Mouse (Mus musculus): ENCODE measurements around the gene Fam131b. TPM values are rescaled to one million over a fixed set of nuclear protein-coding genes. Genes with fewer than 3 reads are reported as not detected.

Gene Fam131b
- polyA plus RNA-seq, 1 experiment = 0.92 TPM

- DNase-seq (ENCODE audit: low spot score) = no peak
Observed at GRCm38 (mm10) chr6:42355794-42356600, 31.6 kb upstream of the Fam131b start.

GRCm38 (mm10) chr6:42355366-42355765, 30.9 kb upstream of the Fam131b start:
- DNase-seq (ENCODE audit: low spot score) = no peak

GRCm38 (mm10) chr6:42354076-42355019, 29.9 kb upstream of the Fam131b start:
- DNase-seq (ENCODE audit: low spot score) = no peak

GRCm38 (mm10) chr6:42353180-42353579, 28.7 kb upstream of the Fam131b start:
- no peak for DNase-seq (ENCODE audit: low spot score)

- DNase-seq (ENCODE audit: low spot score) = no peak
Observed at GRCm38 (mm10) chr6:42352486-42352846, 28.0 kb upstream of the Fam131b start.

- no peak for DNase-seq (ENCODE audit: low spot score)
Observed at GRCm38 (mm10) chr6:42351776-42352485, 27.5 kb upstream of the Fam131b start.

GRCm38 (mm10) chr6:42350968-42351775, 26.7 kb upstream of the Fam131b start:
- no peak for DNase-seq (ENCODE audit: low spot score)

GRCm38 (mm10) chr6:42350021-42350967, 25.9 kb upstream of the Fam131b start:
- DNase-seq (ENCODE audit: low spot score) = peak; percentile 76

GRCm38 (mm10) chr6:42349426-42350020, 25.1 kb upstream of the Fam131b start, which contains the start of gene Zyx:
TSS of gene Zyx (plus strand) at chr6:42349630.
- peak; percentile 94 for DNase-seq (ENCODE audit: low spot score)

- peak; percentile 62 for DNase-seq (ENCODE audit: low spot score)
Observed at GRCm38 (mm10) chr6:42349006-42349425, 24.6 kb upstream of the Fam131b start.

- no peak for DNase-seq (ENCODE audit: low spot score)
Observed at GRCm38 (mm10) chr6:42348281-42349005, 24.0 kb upstream of the Fam131b start.

GRCm38 (mm10) chr6:42344255-42344654, 19.8 kb upstream of the Fam131b start:
- no peak for DNase-seq (ENCODE audit: low spot score)

GRCm38 (mm10) chr6:42343361-42344120, 19.1 kb upstream of the Fam131b start:
- DNase-seq (ENCODE audit: low spot score) = no peak

- no peak for DNase-seq (ENCODE audit: low spot score)
Observed at GRCm38 (mm10) chr6:42342171-42342570, 17.7 kb upstream of the Fam131b start.

GRCm38 (mm10) chr6:42339981-42340380, 15.5 kb upstream of the Fam131b start:
- DNase-seq (ENCODE audit: low spot score) = no peak

- DNase-seq (ENCODE audit: low spot score) = no peak
Observed at GRCm38 (mm10) chr6:42339189-42339588, 14.7 kb upstream of the Fam131b start.

- DNase-seq (ENCODE audit: low spot score) = no peak
Observed at GRCm38 (mm10) chr6:42330946-42331345, 6.5 kb upstream of the Fam131b start.

GRCm38 (mm10) chr6:42330216-42330615, 5.8 kb upstream of the Fam131b start:
- no peak for DNase-seq (ENCODE audit: low spot score)
